Mouse (Mus musculus) telencephalon, adult 2 months (tissue): ENCODE data around the gene Mepce.
"Not testable (repeated sequence)": the region's sequence is repeated elsewhere in the genome, so short reads cannot be mapped to it uniquely, and the experiment has no call there.

Source experiments
- DNase-seq: peaks from one replicate; pipeline ENCODE4 v3.0.0-alpha.2; 2011; ENCODE audit warnings: low read depth, low spot score

Gene Mepce

GRCm38 (mm10) chr5:137787151-137787928 is at the start of gene Mepce, which contains the start of gene Zcwpw1:
Gene Mepce, minus strand, starts transcription at chr5:137787655.
Gene Zcwpw1, plus strand, starts transcription at chr5:137787798.
- peak; percentile 95 for DNase-seq

- DNase-seq, result not testable (repeated sequence)
Measured at GRCm38 (mm10) chr5:137837110-137837509, 49.7 kb upstream of the Mepce start.

- no peak for DNase-seq
Measured at GRCm38 (mm10) chr5:137836611-137837010, 49.2 kb upstream of the Mepce start.

- not testable (repeated sequence) for DNase-seq
Measured at GRCm38 (mm10) chr5:137835966-137836520, 48.6 kb upstream of the Mepce start, which contains the start of gene Pilra. Gene Pilra, minus strand, starts transcription at chr5:137836281.

- no peak for DNase-seq
Measured at GRCm38 (mm10) chr5:137833500-137833899, 46.0 kb upstream of the Mepce start.

- no peak for DNase-seq
Measured at GRCm38 (mm10) chr5:137831506-137831905, 44.1 kb upstream of the Mepce start.

- no peak for DNase-seq
Measured at GRCm38 (mm10) chr5:137831106-137831505, 43.7 kb upstream of the Mepce start.

- peak; percentile 18 for DNase-seq
Measured at GRCm38 (mm10) chr5:137830238-137830637, 42.8 kb upstream of the Mepce start.

- no peak for DNase-seq
Measured at GRCm38 (mm10) chr5:137828694-137829093, 41.2 kb upstream of the Mepce start.

- DNase-seq, result no peak
Measured at GRCm38 (mm10) chr5:137826421-137826820, 39.0 kb upstream of the Mepce start.

- no peak for DNase-seq
Measured at GRCm38 (mm10) chr5:137825971-137826370, 38.5 kb upstream of the Mepce start.

- no peak for DNase-seq
Measured at GRCm38 (mm10) chr5:137825030-137825429, 37.6 kb upstream of the Mepce start.

GRCm38 (mm10) chr5:137823455-137824045 is 36.1 kb upstream of the Mepce start:
- DNase-seq, result no peak

GRCm38 (mm10) chr5:137822602-137823001 is 35.1 kb upstream of the Mepce start:
- no peak for DNase-seq

- no peak for DNase-seq
Measured at GRCm38 (mm10) chr5:137822126-137822525, 34.7 kb upstream of the Mepce start.

GRCm38 (mm10) chr5:137817466-137818222 is 30.2 kb upstream of the Mepce start:
- no peak for DNase-seq

GRCm38 (mm10) chr5:137808316-137808715 is 20.9 kb upstream of the Mepce start:
- no peak for DNase-seq

GRCm38 (mm10) chr5:137806158-137806557 is 18.7 kb upstream of the Mepce start:
- no peak for DNase-seq

GRCm38 (mm10) chr5:137800917-137801316 is 13.5 kb upstream of the Mepce start:
- DNase-seq, result no peak

GRCm38 (mm10) chr5:137796606-137797005 is 9.2 kb upstream of the Mepce start:
- no peak for DNase-seq

GRCm38 (mm10) chr5:137791553-137791952 is 4.1 kb upstream of the Mepce start:
- no peak for DNase-seq

- DNase-seq, result no peak
Measured at GRCm38 (mm10) chr5:137788946-137789531, 1.6 kb upstream of the Mepce start.
